Mouse (Mus musculus) G1E (cell line): Measurements from ENCODE around the gene Gprin3.

Experiments
- CTCF ChIP-seq: IDR thresholded peaks from 2 replicates; pipeline ENCODE4 v1.5.1; 2012; ENCODE audit warnings: low read depth, low read length, inconsistent platforms, mixed read lengths
- GATA1 ChIP-seq: IDR thresholded peaks from 2 replicates; pipeline ENCODE4 v1.6.1; 2012; ENCODE audit warnings: borderline replicate concordance, low read length, inconsistent platforms, mixed read lengths
- GATA2 ChIP-seq: IDR thresholded peaks from 2 replicates; pipeline ENCODE4 v1.6.1; 2012; ENCODE audit warnings: low read depth, low read length, inconsistent platforms, borderline replicate concordance

- TF ChIP-seq GATA1 (no peak), CTCF (no peak), GATA2 (no peak)
Measured at GRCm38 (mm10) chr6:59363282-59363681, 62.8 kb downstream of the Gprin3 start.
